Mouse (Mus musculus) cerebellum, adult 2 months (tissue): Measurements from ENCODE around the gene Gorasp1.

Experiments
- CTCF ChIP-seq: fragments of 200-500 bp; IDR thresholded peaks from 2 replicates; pipeline ENCODE4 v1.5.1; 2011; ENCODE audit warnings: low read depth, mild to moderate bottlenecking, control low read depth, low read length, moderate library complexity, borderline replicate concordance; ENCODE audit not compliant: insufficient read depth
- POLR2A ChIP-seq: fragments of 200-500 bp; IDR thresholded peaks from 2 replicates; pipeline ENCODE4 v1.6.1; 2011; ENCODE audit warnings: low read length, control low read depth, borderline replicate concordance; ENCODE audit not compliant: insufficient read depth

DNA sequence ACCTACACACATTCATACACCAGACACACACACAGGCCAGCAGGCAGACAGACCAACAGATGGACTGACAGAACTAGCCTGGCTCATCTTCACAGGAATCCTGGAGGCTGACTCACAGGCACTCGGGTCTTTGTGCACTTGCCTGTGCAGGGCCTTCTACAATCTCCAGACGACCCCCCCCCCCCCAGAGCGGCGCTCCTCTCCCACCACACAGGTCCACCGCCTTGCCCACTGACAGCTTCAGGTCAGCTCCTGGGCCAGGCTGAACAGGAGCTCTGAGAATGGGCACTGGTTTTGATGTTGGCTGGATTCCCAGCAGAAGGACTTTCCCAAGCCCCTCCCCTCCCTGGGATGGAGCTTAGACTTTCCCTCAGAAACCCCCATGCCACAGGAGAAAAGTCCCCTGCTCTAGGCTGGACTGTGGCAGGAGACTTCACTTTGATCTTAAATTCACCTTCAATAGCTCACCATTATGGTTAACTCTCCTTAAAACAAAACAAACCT, 40.2 kb upstream of the Gorasp1 start:
- no peak for TF ChIP-seq CTCF
- TF ChIP-seq POLR2A, result no peak
